Mouse (Mus musculus): ENCODE results near the gene Naa11. TPM values are rescaled to one million over a fixed set of nuclear protein-coding genes. Genes with fewer than 3 reads are reported as not detected.

Naa11 gene
- not detected in 2 replicates for polyA plus RNA-seq (2016; fragmentation: Nextera tagmentation; extraction: Ambion mirVana)

- H3K4me2 ChIP-seq, result no peak within 1 kb of the TSS
- no peak within 1 kb of the TSS for H3K4me3 ChIP-seq
- WGBS (ENCODE audit: insufficient replicate concordance), result 81% methylated on average over 23 of the region's 23 CpGs
- no peaks in the 10 kb centered on the region for H3K4me1 ChIP-seq
- no peaks in the 10 kb centered on the region for H3K27me3 ChIP-seq (replicated peaks)
- H3K9me3 ChIP-seq (replicated peaks), result no peaks in the 10 kb centered on the region
- no peak within 1 kb of the TSS for H3K27ac ChIP-seq
- no peak for ATAC-seq
- H3K9ac ChIP-seq, result no peak within 1 kb of the TSS
- H3K36me3 ChIP-seq, result no peaks in the 10 kb centered on the region
Measured at GRCm38 (mm10) chr5:97392160-97392559, at the start of gene Naa11. Naa11 (minus strand) TSS chr5:97392379.

GRCm38 (mm10) chr5:97432512-97432911, 40.3 kb upstream of the Naa11 start:
- Histone ChIP-seq H3K4me3 (no peak overlapping the region), H3K27ac (no peak overlapping the region), H3K4me2 (no peak overlapping the region), H3K9me3 (replicated peaks) (no peaks in the 10 kb centered on the region), H3K36me3 (no peaks in the 10 kb centered on the region), H3K4me1 (no peaks in the 10 kb centered on the region), H3K9ac (no peak overlapping the region), H3K27me3 (replicated peaks) (no peaks in the 10 kb centered on the region)
- ATAC-seq, result no peak
- WGBS (ENCODE audit: insufficient replicate concordance), result 64% methylated on average over 2 of the region's 2 CpGs

- Histone ChIP-seq H3K9me3 (replicated peaks) (no peaks in the 10 kb centered on the region), H3K4me1 (no peaks in the 10 kb centered on the region), H3K9ac (no peak overlapping the region), H3K4me3 (no peak overlapping the region), H3K27me3 (replicated peaks) (no peaks in the 10 kb centered on the region), H3K27ac (no peak overlapping the region), H3K36me3 (no peaks in the 10 kb centered on the region), H3K4me2 (no peak overlapping the region)
- WGBS (ENCODE audit: insufficient replicate concordance), result 73% methylated on average over 9 of the region's 9 CpGs
- ATAC-seq, result no peak
Measured at GRCm38 (mm10) chr5:97429976-97430375, 37.8 kb upstream of the Naa11 start.

- Histone ChIP-seq H3K4me2 (no peak overlapping the region), H3K9me3 (replicated peaks) (no peaks in the 10 kb centered on the region), H3K9ac (no peak overlapping the region), H3K27ac (no peak overlapping the region), H3K4me1 (no peaks in the 10 kb centered on the region), H3K4me3 (no peak overlapping the region), H3K36me3 (no peaks in the 10 kb centered on the region), H3K27me3 (replicated peaks) (no peaks in the 10 kb centered on the region)
- WGBS (ENCODE audit: insufficient replicate concordance), result 72% methylated on average over 2 of the region's 2 CpGs
- no peak for ATAC-seq
Measured at GRCm38 (mm10) chr5:97421669-97422068, 29.5 kb upstream of the Naa11 start.

- H3K27me3 ChIP-seq (replicated peaks), result no peaks in the 10 kb centered on the region
- no peak overlapping the region for H3K4me2 ChIP-seq
- H3K4me3 ChIP-seq, result no peak overlapping the region
- WGBS (ENCODE audit: insufficient replicate concordance), result 60% methylated on average over 2 of the region's 2 CpGs
- no peak overlapping the region for H3K27ac ChIP-seq
- no peak overlapping the region for H3K9ac ChIP-seq
- H3K36me3 ChIP-seq, result no peaks in the 10 kb centered on the region
- H3K9me3 ChIP-seq (replicated peaks), result no peaks in the 10 kb centered on the region
- H3K4me1 ChIP-seq, result no peaks in the 10 kb centered on the region
- ATAC-seq, result no peak
Measured at GRCm38 (mm10) chr5:97417185-97417584, 25.0 kb upstream of the Naa11 start.

GRCm38 (mm10) chr5:97415837-97416236, 23.7 kb upstream of the Naa11 start:
- no peaks in the 10 kb centered on the region for H3K9me3 ChIP-seq (replicated peaks)
- no peak overlapping the region for H3K4me2 ChIP-seq
- no peak for ATAC-seq
- no peaks in the 10 kb centered on the region for H3K36me3 ChIP-seq
- no peaks in the 10 kb centered on the region for H3K27me3 ChIP-seq (replicated peaks)
- no peak overlapping the region for H3K4me3 ChIP-seq
- WGBS (ENCODE audit: insufficient replicate concordance), result 70% methylated on average over 6 of the region's 6 CpGs
- H3K9ac ChIP-seq, result no peak overlapping the region
- H3K4me1 ChIP-seq, result no peaks in the 10 kb centered on the region
- H3K27ac ChIP-seq, result no peak overlapping the region

GRCm38 (mm10) chr5:97413716-97414115, 21.5 kb upstream of the Naa11 start:
- Histone ChIP-seq H3K36me3 (no peaks in the 10 kb centered on the region), H3K27me3 (replicated peaks) (no peaks in the 10 kb centered on the region), H3K4me2 (no peak overlapping the region), H3K9me3 (replicated peaks) (no peaks in the 10 kb centered on the region), H3K4me3 (no peak overlapping the region), H3K27ac (no peak overlapping the region), H3K4me1 (no peaks in the 10 kb centered on the region), H3K9ac (no peak overlapping the region)
- no peak for ATAC-seq
- 77% methylated on average over 3 of the region's 3 CpGs for WGBS (ENCODE audit: insufficient replicate concordance)

GRCm38 (mm10) chr5:97410190-97410589, 18.0 kb upstream of the Naa11 start:
- Histone ChIP-seq H3K27ac (no peak overlapping the region), H3K27me3 (replicated peaks) (no peaks in the 10 kb centered on the region), H3K9me3 (replicated peaks) (no peaks in the 10 kb centered on the region), H3K4me1 (no peaks in the 10 kb centered on the region), H3K4me2 (no peak overlapping the region), H3K4me3 (no peak overlapping the region), H3K9ac (no peak overlapping the region), H3K36me3 (no peaks in the 10 kb centered on the region)
- 80% methylated on average over 6 of the region's 6 CpGs for WGBS (ENCODE audit: insufficient replicate concordance)
- ATAC-seq, result no peak

GRCm38 (mm10) chr5:97409234-97409704, 17.1 kb upstream of the Naa11 start:
- no peak overlapping the region for H3K4me2 ChIP-seq
- 55% methylated on average over 4 of the region's 4 CpGs for WGBS (ENCODE audit: insufficient replicate concordance)
- H3K27me3 ChIP-seq (replicated peaks), result no peaks in the 10 kb centered on the region
- ATAC-seq, result no peak
- no peak overlapping the region for H3K27ac ChIP-seq
- H3K4me3 ChIP-seq, result no peak overlapping the region
- H3K36me3 ChIP-seq, result no peaks in the 10 kb centered on the region
- H3K4me1 ChIP-seq, result no peaks in the 10 kb centered on the region
- no peak overlapping the region for H3K9ac ChIP-seq
- H3K9me3 ChIP-seq (replicated peaks), result no peaks in the 10 kb centered on the region

GRCm38 (mm10) chr5:97401042-97401441, 8.9 kb upstream of the Naa11 start:
- Histone ChIP-seq H3K27ac (no peak overlapping the region), H3K4me3 (no peak overlapping the region), H3K9me3 (replicated peaks) (no peaks in the 10 kb centered on the region), H3K27me3 (replicated peaks) (no peaks in the 10 kb centered on the region), H3K4me2 (no peak overlapping the region), H3K4me1 (no peaks in the 10 kb centered on the region), H3K9ac (no peak overlapping the region), H3K36me3 (no peaks in the 10 kb centered on the region)
- no peak for ATAC-seq

GRCm38 (mm10) chr5:97397585-97397984, 5.4 kb upstream of the Naa11 start:
- no peak overlapping the region for H3K9ac ChIP-seq
- H3K4me3 ChIP-seq, result no peak overlapping the region
- no peaks in the 10 kb centered on the region for H3K9me3 ChIP-seq (replicated peaks)
- H3K27ac ChIP-seq, result no peak overlapping the region
- H3K36me3 ChIP-seq, result no peaks in the 10 kb centered on the region
- H3K27me3 ChIP-seq (replicated peaks), result no peaks in the 10 kb centered on the region
- no peak overlapping the region for H3K4me2 ChIP-seq
- 26% methylated on average over 4 of the region's 4 CpGs for WGBS (ENCODE audit: insufficient replicate concordance)
- no peak for ATAC-seq
- no peaks in the 10 kb centered on the region for H3K4me1 ChIP-seq

- no peaks in the 10 kb centered on the region for H3K9me3 ChIP-seq (replicated peaks)
- no peak overlapping the region for H3K4me2 ChIP-seq
- no peaks in the 10 kb centered on the region for H3K36me3 ChIP-seq
- H3K27me3 ChIP-seq (replicated peaks), result no peaks in the 10 kb centered on the region
- H3K4me1 ChIP-seq, result no peaks in the 10 kb centered on the region
- H3K4me3 ChIP-seq, result no peak overlapping the region
- 70% methylated on average over 6 of the region's 6 CpGs for WGBS (ENCODE audit: insufficient replicate concordance)
- H3K9ac ChIP-seq, result no peak overlapping the region
- no peak for ATAC-seq
- no peak overlapping the region for H3K27ac ChIP-seq
Measured at GRCm38 (mm10) chr5:97387622-97388021, 4.6 kb downstream of the Naa11 start.

- WGBS (ENCODE audit: insufficient replicate concordance), result 22% methylated on average over 4 of the region's 4 CpGs
- Histone ChIP-seq H3K27ac (no peak overlapping the region), H3K27me3 (replicated peaks) (no peaks in the 10 kb centered on the region), H3K4me1 (no peaks in the 10 kb centered on the region), H3K4me3 (no peak overlapping the region), H3K36me3 (no peaks in the 10 kb centered on the region), H3K9me3 (replicated peaks) (no peaks in the 10 kb centered on the region), H3K9ac (no peak overlapping the region), H3K4me2 (no peak overlapping the region)
- ATAC-seq, result no peak
Measured at GRCm38 (mm10) chr5:97384399-97384798, 7.8 kb downstream of the Naa11 start.
